Mouse (Mus musculus): ENCODE measurements around the gene Dek. TPM values are rescaled to one million over a fixed set of nuclear protein-coding genes. Genes with fewer than 3 reads are reported as not detected.
A peak's percentile ranks its signal among the peaks of the same experiment; 100 is the strongest.

Dek gene
- total and polyA plus RNA-seq, 3 experiments: 7.4 to 32.6 (median 32.1) TPM

GRCm38 (mm10) chr13:47109239-47109638 lies 3.2 kb upstream of the Dek start:
- H3K36me3 ChIP-seq (ENCODE audit: control insufficient read depth, insufficient read depth, low read length): no peaks in the 10 kb centered on the region
- intact Hi-C loops (cut with DNase I): no loop called here
- no peak for DNase-seq
- no peaks in the 10 kb centered on the region for H3K27me3 ChIP-seq (ENCODE audit: control insufficient read depth, insufficient read depth, low read length)
- no peak overlapping the region for H3K9ac ChIP-seq (ENCODE audit: low read depth, low read length)
- TF ChIP-seq POLR2A (IDR thresholded peaks at IDR 0.05; ENCODE audit: insufficient read depth, low read depth, low read length) (no peak), EP300 (IDR thresholded peaks at IDR 0.05; ENCODE audit: insufficient read depth, low read depth, low read length) (no peak), CTCF (IDR thresholded peaks at IDR 0.05) (no peak)
- WGBS: 85% methylated on average over 2 of the region's 2 CpGs
- H3K4me3 ChIP-seq: no peak overlapping the region
- no peak overlapping the region for H3K27ac ChIP-seq
- peaks cover 5% of the 10 kb centered on the region for H3K4me1 ChIP-seq (ENCODE audit: control insufficient read depth, insufficient read depth, low read length)
- H3K79me2 ChIP-seq (replicated peaks; ENCODE audit: control insufficient read depth, insufficient read depth, low read length): no peaks in the 10 kb centered on the region

GRCm38 (mm10) chr13:47106580-47106888 lies 533 bp upstream of the Dek start:
- intact Hi-C loops (cut with DNase I): loop anchor here (2.0 kb wide), 1 partner anchor 44 kb away; no protein-coding TSS in a partner anchor
- peak overlapping the region; percentile 96 for H3K27ac ChIP-seq
- peaks cover 5% of the 10 kb centered on the region; the same call in 1 of the 2 replicates for H3K36me3 ChIP-seq (ENCODE audit: control insufficient read depth, insufficient read depth, low read length)
- H3K4me1 ChIP-seq (ENCODE audit: control insufficient read depth, insufficient read depth, low read length): peaks cover 7% of the 10 kb centered on the region
- no peaks in the 10 kb centered on the region for H3K27me3 ChIP-seq (ENCODE audit: control insufficient read depth, insufficient read depth, low read length)
- TF ChIP-seq POLR2A (IDR thresholded peaks at IDR 0.05; ENCODE audit: insufficient read depth, low read depth, low read length) (no peak), CTCF (IDR thresholded peaks at IDR 0.05) (no peak)
- H3K4me3 ChIP-seq: peak overlapping the region; percentile 92
- H3K9ac ChIP-seq (ENCODE audit: low read depth, low read length): peak overlapping the region; percentile 80
- under 1% methylated on average over 20 of the region's 20 CpGs for WGBS
- H3K79me2 ChIP-seq (replicated peaks; ENCODE audit: control insufficient read depth, insufficient read depth, low read length): no peaks in the 10 kb centered on the region; the same call in 1 of the 2 replicates
- no peak for DNase-seq

DNA sequence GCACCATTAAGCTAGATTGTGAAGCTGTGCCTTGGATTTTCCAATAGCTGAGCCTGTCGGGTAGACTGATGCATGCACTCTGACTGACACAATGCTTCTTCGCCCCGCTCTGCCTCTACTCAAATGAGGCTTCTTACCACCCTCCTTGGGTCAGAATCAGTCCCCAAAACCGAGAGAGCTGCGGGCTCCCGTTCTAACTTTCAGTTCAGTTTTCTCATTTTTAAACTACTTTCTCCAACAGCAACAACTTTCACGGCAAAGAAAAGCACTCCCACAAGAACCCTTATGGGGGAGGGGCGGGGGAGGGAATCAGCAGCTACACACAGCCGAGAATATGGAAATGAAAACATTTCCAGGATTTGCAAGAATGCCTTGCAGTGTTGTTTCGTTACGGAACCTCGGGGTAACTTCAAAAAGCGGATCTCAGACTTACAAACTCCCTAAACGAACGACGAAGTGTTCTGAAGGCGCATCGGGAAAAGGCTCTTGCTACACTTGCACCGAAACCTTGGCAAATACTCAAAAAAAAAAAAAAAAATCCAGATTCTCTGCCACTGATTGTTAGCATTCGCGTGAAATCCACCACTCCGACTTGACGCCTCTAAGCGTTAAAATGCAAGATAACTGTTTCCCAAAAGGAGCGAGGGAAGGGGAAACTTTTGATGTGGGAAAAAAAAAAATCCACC lies 1.0 kb downstream of the Dek start:
- DNase-seq: peak; percentile 30 to 34
- peak overlapping the region; percentile 92 for H3K4me3 ChIP-seq
- peak overlapping the region; percentile 98 for H3K9ac ChIP-seq (ENCODE audit: low read depth, low read length)
- 2% methylated on average over 25 of the region's 25 CpGs for WGBS
- H3K79me2 ChIP-seq (replicated peaks; ENCODE audit: control insufficient read depth, insufficient read depth, low read length): no peaks in the 10 kb centered on the region; the same call in 1 of the 2 replicates
- no peak for TF ChIP-seq CTCF (IDR thresholded peaks at IDR 0.05)
- TF ChIP-seq EP300 (IDR thresholded peaks at IDR 0.05; ENCODE audit: insufficient read depth, low read depth, low read length): no peak
- no peak for TF ChIP-seq POLR2A (IDR thresholded peaks at IDR 0.05; ENCODE audit: insufficient read depth, low read depth, low read length)
- peaks cover 7% of the 10 kb centered on the region for H3K4me1 ChIP-seq (ENCODE audit: control insufficient read depth, insufficient read depth, low read length)
- H3K27ac ChIP-seq: peak overlapping the region; percentile 96
- no peaks in the 10 kb centered on the region for H3K27me3 ChIP-seq (ENCODE audit: control insufficient read depth, insufficient read depth, low read length)
- H3K36me3 ChIP-seq (ENCODE audit: control insufficient read depth, insufficient read depth, low read length): peaks cover 7% of the 10 kb centered on the region; the same call in 1 of the 2 replicates
- intact Hi-C loops (cut with DNase I): no loop called here

GRCm38 (mm10) chr13:47104146-47104545 lies 1.9 kb downstream of the Dek start:
- no peak for DNase-seq
- intact Hi-C loops (cut with DNase I): no loop called here
- no peak overlapping the region for H3K27ac ChIP-seq
- peaks cover 7% of the 10 kb centered on the region for H3K4me1 ChIP-seq (ENCODE audit: control insufficient read depth, insufficient read depth, low read length)
- TF ChIP-seq EP300 (IDR thresholded peaks at IDR 0.05; ENCODE audit: insufficient read depth, low read depth, low read length) (no peak), POLR2A (IDR thresholded peaks at IDR 0.05; ENCODE audit: insufficient read depth, low read depth, low read length) (no peak)
- peaks cover 9% of the 10 kb centered on the region; the same call in 1 of the 2 replicates for H3K36me3 ChIP-seq (ENCODE audit: control insufficient read depth, insufficient read depth, low read length)
- H3K27me3 ChIP-seq (ENCODE audit: control insufficient read depth, insufficient read depth, low read length): no peaks in the 10 kb centered on the region
- 44% methylated on average over 2 of the region's 2 CpGs for WGBS
- peak overlapping the region; percentile 92; the same call in 1 of the 2 replicates for H3K4me3 ChIP-seq
- H3K79me2 ChIP-seq (replicated peaks; ENCODE audit: control insufficient read depth, insufficient read depth, low read length): no peaks in the 10 kb centered on the region; the same call in 1 of the 2 replicates
- no peak overlapping the region for H3K9ac ChIP-seq (ENCODE audit: low read depth, low read length)

DNA sequence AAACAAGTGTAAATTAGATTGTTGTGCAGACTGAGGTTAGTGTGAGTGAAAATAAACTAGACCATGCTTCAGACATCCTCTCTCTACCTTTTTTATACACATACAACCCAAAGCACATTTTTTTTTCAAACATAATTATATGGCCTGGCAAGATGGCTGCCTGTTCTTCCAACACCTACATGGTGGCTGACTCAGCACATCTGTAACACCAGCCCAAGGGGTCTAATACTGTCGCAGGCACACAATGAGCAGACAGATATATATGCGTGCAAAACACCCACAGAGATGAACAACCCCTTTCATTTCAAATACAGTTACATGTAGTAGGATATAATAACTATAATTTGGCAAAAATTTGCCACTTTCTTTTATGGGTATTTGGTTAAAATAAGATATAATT lies 5.4 kb downstream of the Dek start:
- Histone ChIP-seq H3K4me3 (no peak overlapping the region), H3K4me1 (ENCODE audit: control insufficient read depth, insufficient read depth, low read length) (peaks cover 7% of the 10 kb centered on the region), H3K27me3 (ENCODE audit: control insufficient read depth, insufficient read depth, low read length) (no peaks in the 10 kb centered on the region), H3K79me2 (replicated peaks; ENCODE audit: control insufficient read depth, insufficient read depth, low read length) (no peaks in the 10 kb centered on the region; the same call in 1 of the 2 replicates), H3K9ac (ENCODE audit: low read depth, low read length) (no peak overlapping the region), H3K27ac (no peak overlapping the region), H3K36me3 (ENCODE audit: control insufficient read depth, insufficient read depth, low read length) (peaks cover 9% of the 10 kb centered on the region; the same call in 1 of the 2 replicates)
- TF ChIP-seq POLR2A (IDR thresholded peaks at IDR 0.05; ENCODE audit: insufficient read depth, low read depth, low read length) (no peak), CTCF (IDR thresholded peaks at IDR 0.05) (no peak), EP300 (IDR thresholded peaks at IDR 0.05; ENCODE audit: insufficient read depth, low read depth, low read length) (no peak)
- whole genome bisulfite sequencing: 90% methylated on average over 2 of the region's 2 CpGs
- no peak for DNase-seq
- intact Hi-C loops (cut with DNase I): no loop called here

GRCm38 (mm10) chr13:47099265-47099664 lies 6.7 kb downstream of the Dek start:
- intact Hi-C loops (cut with DNase I): no loop called here
- TF ChIP-seq CTCF (IDR thresholded peaks at IDR 0.05) (no peak), POLR2A (IDR thresholded peaks at IDR 0.05; ENCODE audit: insufficient read depth, low read depth, low read length) (no peak), EP300 (IDR thresholded peaks at IDR 0.05; ENCODE audit: insufficient read depth, low read depth, low read length) (no peak)
- Histone ChIP-seq H3K9ac (ENCODE audit: low read depth, low read length) (no peak overlapping the region), H3K4me3 (no peak overlapping the region), H3K27me3 (ENCODE audit: control insufficient read depth, insufficient read depth, low read length) (no peaks in the 10 kb centered on the region), H3K36me3 (ENCODE audit: control insufficient read depth, insufficient read depth, low read length) (peaks cover 11% of the 10 kb centered on the region), H3K27ac (no peak overlapping the region), H3K79me2 (replicated peaks; ENCODE audit: control insufficient read depth, insufficient read depth, low read length) (no peaks in the 10 kb centered on the region; the same call in 1 of the 2 replicates), H3K4me1 (ENCODE audit: control insufficient read depth, insufficient read depth, low read length) (peaks cover 4% of the 10 kb centered on the region)
- 71% methylated on average over 7 of the region's 7 CpGs for WGBS
- DNase-seq: no peak

Measured in heart, adult 2 months (tissue).